20 mouse cellular contexts compared by ENCODE assay signal in genomic region chr15:51176466-51176865, GRCm38 (mm10).
A peak's percentile ranks its signal among the peaks of the same experiment; 100 is the strongest.
DNase-seq lines count a peak whose midpoint lies in the region; ATAC-seq and TF ChIP-seq lines count a peak whose summit lies in the region.
"Had no signal": no experiment of that assay in that cellular context is flagged by ENCODE, and none has a peak within 500 bp of the region (broad histone marks: within the 10 kb centered on the region; RNA-seq: fewer than 3 reads in every experiment).

No protein-coding gene starts in this region.

- no peak overlapping the region for H3ac ChIP-seq in myocyte (ENCODE audit: control insufficient read depth, insufficient read length)

- no peak overlapping the region for H3K9ac ChIP-seq in forebrain, embryonic 14.5 days (ENCODE audit: low read length)
- no peak overlapping the region for H3K9ac ChIP-seq in forebrain, embryonic 16.5 days (replicated peaks; ENCODE audit: low read depth, low read length)
- H3K9ac ChIP-seq: hindbrain, embryonic 15.5 days; liver, embryonic 13.5 days; midbrain, embryonic 13.5 days; neural tube, embryonic 12.5 days had no signal

- H3K9me3 ChIP-seq in forebrain, embryonic 14.5 days (replicated peaks; ENCODE audit: control insufficient read depth, low read length): no peaks in the 10 kb centered on the region
- H3K9me3 ChIP-seq in forebrain, embryonic 16.5 days (ENCODE audit: control insufficient read depth, low read length): no peaks in the 10 kb centered on the region
- H3K9me3 ChIP-seq: hindbrain, embryonic 15.5 days; liver, embryonic 13.5 days; midbrain, embryonic 13.5 days; neural tube, embryonic 12.5 days had no signal

- H3K4me1 ChIP-seq in forebrain, embryonic 14.5 days (ENCODE audit: control insufficient read depth, insufficient read depth, low read length): no peaks in the 10 kb centered on the region
- H3K4me1 ChIP-seq in forebrain, embryonic 16.5 days (replicated peaks; ENCODE audit: control insufficient read depth, insufficient read depth, low read length): no peaks in the 10 kb centered on the region
- H3K4me1 ChIP-seq: hindbrain, embryonic 15.5 days; liver, embryonic 13.5 days; midbrain, embryonic 13.5 days; neural tube, embryonic 12.5 days had no signal

- WGBS in forebrain, embryonic 14.5 days: 63% methylated on average over 2 of the region's 2 CpGs
- WGBS in forebrain, embryonic 16.5 days: 43% methylated on average over 2 of the region's 2 CpGs

- TF ChIP-seq POLR2A in myocyte (IDR thresholded peaks at IDR 0.05; ENCODE audit: insufficient read length, low read depth): no peak

- peak; percentile 12 for DNase-seq in forebrain, embryonic 14.5 days (ENCODE audit: low spot score)
- DNase-seq in layer of hippocampus, postnatal 10 days (ENCODE audit: low spot score in 2 of 2): peak; percentile 14 to 31
- DNase-seq in layer of hippocampus, postnatal 36 days: no peak
- DNase-seq in gastrocnemius, adult 2 months: peak; percentile 26
- DNase-seq in Muller cell, postnatal 12 days (ENCODE audit: inconsistent ontology term): no peak
- DNase-seq: adrenal gland, postnatal 10 days; cerebellum, adult 2 months; kidney, adult 8-10 months; kidney, postnatal 10 days; liver, embryonic 13.5 days; lung, adult 2 months; lung, postnatal 14 days; right cerebral cortex, postnatal 14 days; spleen, adult 18-20 months had no signal

- no peaks in the 10 kb centered on the region for H3K79me2 ChIP-seq in myocyte (ENCODE audit: control insufficient read depth, insufficient read depth)

- no peak overlapping the region for H3K4me3 ChIP-seq in forebrain, embryonic 14.5 days (ENCODE audit: low read depth, low read length)
- no peak overlapping the region for H3K4me3 ChIP-seq in forebrain, embryonic 16.5 days (replicated peaks; ENCODE audit: low read length)
- H3K4me3 ChIP-seq in gastrocnemius, adult 2 months: no peak overlapping the region
- no peak overlapping the region for H3K4me3 ChIP-seq in myocyte
- H3K4me3 ChIP-seq: hindbrain, embryonic 15.5 days; liver, embryonic 13.5 days; midbrain, embryonic 13.5 days; neural tube, embryonic 12.5 days had no signal

- no peaks in the 10 kb centered on the region for H3K36me3 ChIP-seq in forebrain, embryonic 14.5 days (ENCODE audit: control insufficient read depth, insufficient read depth, low read length)
- H3K36me3 ChIP-seq in forebrain, embryonic 16.5 days (ENCODE audit: control insufficient read depth, insufficient read depth): no peaks in the 10 kb centered on the region
- no peaks in the 10 kb centered on the region for H3K36me3 ChIP-seq in myocyte (ENCODE audit: control insufficient read depth, insufficient read depth)
- H3K36me3 ChIP-seq: hindbrain, embryonic 15.5 days; liver, embryonic 13.5 days; midbrain, embryonic 13.5 days; neural tube, embryonic 12.5 days had no signal

- H3K4me2 ChIP-seq in forebrain, embryonic 14.5 days (ENCODE audit: low read length): no peak overlapping the region
- H3K4me2 ChIP-seq in forebrain, embryonic 16.5 days (ENCODE audit: low read length): no peak overlapping the region
- no peak overlapping the region for H3K4me2 ChIP-seq in myocyte (ENCODE audit: low read depth)
- H3K4me2 ChIP-seq: hindbrain, embryonic 15.5 days; liver, embryonic 13.5 days; midbrain, embryonic 13.5 days; neural tube, embryonic 12.5 days had no signal

- no peak for TF ChIP-seq CTCF in gastrocnemius, adult 2 months (IDR thresholded peaks at IDR 0.05)

- intact Hi-C loops in gastrocnemius, adult 2 months (cut with DNase I): no loop called here

- H3K27me3 ChIP-seq in forebrain, embryonic 14.5 days (replicated peaks; ENCODE audit: control insufficient read depth, insufficient read depth, low read length): no peaks in the 10 kb centered on the region
- H3K27me3 ChIP-seq in forebrain, embryonic 16.5 days (replicated peaks; ENCODE audit: control insufficient read depth, insufficient read depth, low read length): no peaks in the 10 kb centered on the region
- H3K27me3 ChIP-seq in myocyte (ENCODE audit: control insufficient read depth, insufficient read depth, insufficient read length): no peaks in the 10 kb centered on the region
- H3K27me3 ChIP-seq: hindbrain, embryonic 15.5 days; liver, embryonic 13.5 days; midbrain, embryonic 13.5 days; neural tube, embryonic 12.5 days; Patski had no signal

- H3K27ac ChIP-seq in forebrain, embryonic 14.5 days (ENCODE audit: low read depth, low read length): no peak overlapping the region
- H3K27ac ChIP-seq in forebrain, embryonic 16.5 days (ENCODE audit: low read length): no peak overlapping the region
- H3K27ac ChIP-seq in gastrocnemius, adult 2 months: no peak overlapping the region
- H3K27ac ChIP-seq: hindbrain, embryonic 15.5 days; liver, embryonic 13.5 days; midbrain, embryonic 13.5 days; neural tube, embryonic 12.5 days had no signal

- ATAC-seq in forebrain, embryonic 14.5 days: 0 out of 2 replicates have a peak, but pooled peaks have one; percentile 23
- ATAC-seq in forebrain, embryonic 16.5 days: no peak
- ATAC-seq: midbrain, embryonic 13.5 days; Patski had no signal

TF ChIP-seq in myocyte, 11 proteins besides CTCF, POLR2A, EP300 and RAD21:
- TF ChIP-seq E2F4 (IDR thresholded peaks at IDR 0.05; ENCODE audit: insufficient read depth) (no peak), MAX (IDR thresholded peaks at IDR 0.05; ENCODE audit: low read depth) (no peak), REST (IDR thresholded peaks at IDR 0.05; ENCODE audit: insufficient read depth, insufficient read length) (no peak), TCF3 (IDR thresholded peaks at IDR 0.05; ENCODE audit: insufficient read length, low read depth) (no peak), SRF (IDR thresholded peaks at IDR 0.05; ENCODE audit: control insufficient read depth, insufficient read length, low read depth) (no peak), TCF12 (IDR thresholded peaks at IDR 0.05; ENCODE audit: insufficient read depth, poor library complexity, severe bottlenecking) (no peak), MYOG (IDR thresholded peaks at IDR 0.05; ENCODE audit: control insufficient read depth in 1 of 3, insufficient read depth in 1 of 3, insufficient read length in 2 of 3, low read depth in 2 of 3) (peak in 1 of 3 experiments; percentile 39), MYOD1 (IDR thresholded peaks at IDR 0.05; ENCODE audit: control insufficient read depth in 1 of 3, insufficient read length in 2 of 3, low read depth in 2 of 3) (peak in 2 of 3 experiments; percentile 14 to 24), POLR2AphosphoS2 (IDR thresholded peaks at IDR 0.05; ENCODE audit: insufficient read length, low read depth) (no peak), CEBPB (IDR thresholded peaks at IDR 0.05; ENCODE audit: insufficient read depth, poor library complexity, severe bottlenecking) (no peak), USF1 (IDR thresholded peaks at IDR 0.05; ENCODE audit: low read depth) (no peak)
TF ChIP-seq in myocyte: peak in this region for 2.

Comparison
In these comparisons a context has a peak if more than half of its experiments do, and no peak if none do; other contexts are left out.
1. DNase-seq: peak in forebrain, embryonic 14.5 days (single experiment), layer of hippocampus, postnatal 10 days (2 of 2) and gastrocnemius, adult 2 months (single experiment); none in layer of hippocampus, postnatal 36 days (0 of 2) and Muller cell, postnatal 12 days (single experiment).